Mouse (Mus musculus) embryonic fibroblast, embryonic 13.5 days (primary cell): ENCODE results near the gene Hivep2.

ENCODE experiments used
- CTCF ChIP-seq: IDR thresholded peaks from 2 replicates; pipeline ENCODE4 v1.5.1; 2011; ENCODE audit warnings: mild to moderate bottlenecking, control low read depth, low read length, moderate library complexity, borderline replicate concordance; ENCODE audit not compliant: insufficient read depth
- POLR2A ChIP-seq: IDR thresholded peaks from 2 replicates; pipeline ENCODE4 v1.6.1; 2011; ENCODE audit warnings: low read depth, mild to moderate bottlenecking, control low read depth, low read length, moderate library complexity

DNA sequence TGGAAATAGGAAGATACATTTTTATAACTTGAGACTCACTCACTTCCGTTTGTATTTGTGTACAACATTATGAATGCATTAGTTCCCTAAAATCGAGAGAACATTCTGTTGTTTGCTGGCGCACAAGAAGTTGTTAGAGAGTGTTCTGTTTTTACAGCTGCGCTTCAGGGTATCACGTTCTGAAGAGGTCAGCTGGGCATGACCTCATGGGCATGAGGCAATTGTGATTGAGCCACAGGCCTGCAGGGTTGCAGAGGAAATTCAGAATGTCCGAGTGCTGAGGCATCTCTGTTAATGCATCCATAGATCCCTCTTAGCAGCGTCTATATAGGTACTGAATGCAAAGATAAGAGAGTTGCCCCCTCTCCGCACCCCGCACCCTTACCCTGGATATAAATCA, 22.4 kb downstream of the Hivep2 start:
- no peak for TF ChIP-seq POLR2A
- no peak for TF ChIP-seq CTCF
